Mouse (Mus musculus) small intestine, adult 2 months (tissue): ENCODE data around the gene Amz1.

Source experiments
- CTCF ChIP-seq: fragments of 200-500 bp; IDR thresholded peaks from 2 replicates; pipeline ENCODE4 v1.5.1; 2012; ENCODE audit warnings: low read depth, mild to moderate bottlenecking, control low read depth, inconsistent platforms, low read length, moderate library complexity, mixed read lengths; ENCODE audit not compliant: insufficient replicate concordance, insufficient read length; ENCODE audit errors: extremely low read depth
- POLR2A ChIP-seq: fragments of 200-500 bp; IDR thresholded peaks from 2 replicates; pipeline ENCODE4 v1.6.1; 2012; ENCODE audit warnings: low read depth, mild to moderate bottlenecking, control low read depth, inconsistent platforms, low read length, moderate library complexity

GRCm38 (mm10) chr5:140739813-140740212, 15.9 kb downstream of the Amz1 start:
- TF ChIP-seq POLR2A (no peak), CTCF (no peak)
